In genomic region chr13:95782311-95782968, GRCm38 (mm10) we compare ENCODE assay signal across 18 mouse cellular contexts.
DNase-seq lines count a peak whose midpoint lies in the region; ATAC-seq and TF ChIP-seq lines count a peak whose summit lies in the region.
"Had no signal": no experiment of that assay in that cellular context is flagged by ENCODE, and none has a peak within 500 bp of the region (broad histone marks: within the 10 kb centered on the region; RNA-seq: fewer than 3 reads in every experiment).

No protein-coding gene starts in this region.

- peak; percentile 87 for DNase-seq in heart, adult 11 months
- DNase-seq in heart, postnatal 25 days (ENCODE audit: low spot score), result no peak
- DNase-seq in layer of hippocampus, adult 2 months (ENCODE audit: low spot score in 2 of 2), result no peak
- DNase-seq in layer of hippocampus, postnatal 25 days (ENCODE audit: extremely low spot score in 1 of 2, low spot score in 1 of 2), result no peak
- peak; percentile 53 for DNase-seq in adrenal gland, postnatal 10 days
- no peak for DNase-seq in liver, postnatal 0 days
- no peak for DNase-seq in ovary, postnatal 36 days (ENCODE audit: low spot score)
- DNase-seq: cerebellum, adult 2 months; heart, adult 18-20 months; lung, postnatal 14 days; right cerebral cortex, postnatal 14 days; thymus, adult 18-20 months had no signal

- peaks cover 50% of the 10 kb centered on the region for H3K4me1 ChIP-seq in liver, postnatal 0 days (ENCODE audit: insufficient read depth)
- peaks cover 5% of the 10 kb centered on the region; the same call in 1 of the 2 replicates for H3K4me1 ChIP-seq in neural tube, embryonic 15.5 days

- TF ChIP-seq CTCF in layer of hippocampus, adult 2 months (conservative IDR thresholded peaks at IDR 0.05), result no peak
- no peak for TF ChIP-seq CTCF in liver, postnatal 0 days (IDR thresholded peaks at IDR 0.05; ENCODE audit: low read depth)

- H3K4me2 ChIP-seq in liver, postnatal 0 days (ENCODE audit: low read depth, low read length), result peak overlapping the region; percentile 34; the same call in 1 of the 2 replicates
- H3K4me2 ChIP-seq in neural tube, embryonic 15.5 days, result no peak overlapping the region
- H3K4me2 ChIP-seq: embryonic facial prominence, embryonic 15.5 days; forebrain, embryonic 13.5 days had no signal

- peak overlapping the region; percentile 72 for H3K27ac ChIP-seq in layer of hippocampus, adult 2 months
- H3K27ac ChIP-seq in liver, postnatal 0 days (ENCODE audit: low read depth), result peak overlapping the region; percentile 90
- no peak overlapping the region for H3K27ac ChIP-seq in neural tube, embryonic 15.5 days (replicated peaks)
- H3K27ac ChIP-seq: embryonic facial prominence, embryonic 15.5 days; forebrain, embryonic 13.5 days; left cerebral cortex, adult 2 months had no signal

- peak; percentile 37; the same call in 1 of the 2 replicates for TF ChIP-seq EP300 in liver, postnatal 0 days (IDR thresholded peaks at IDR 0.05; ENCODE audit: low read depth)

- H3K36me3 ChIP-seq in liver, postnatal 0 days (replicated peaks; ENCODE audit: insufficient read depth, low read length), result no peaks in the 10 kb centered on the region; the same call in 1 of the 2 replicates
- H3K36me3 ChIP-seq in neural tube, embryonic 15.5 days, result no peaks in the 10 kb centered on the region
- H3K36me3 ChIP-seq: embryonic facial prominence, embryonic 15.5 days had no signal

- ATAC-seq in liver, postnatal 0 days, result peak; percentile 81
- no peak for ATAC-seq in neural tube, embryonic 15.5 days (ENCODE audit: low FRiP score)
- ATAC-seq: activated CD4-positive, CD25-positive, alpha-beta regulatory T cell, adult 4 months; forebrain, embryonic 13.5 days; inflammation-experienced regulatory T-cells, adult 6 months had no signal

- no peaks in the 10 kb centered on the region for H3K9me3 ChIP-seq in liver, postnatal 0 days (ENCODE audit: low read length)
- H3K9me3 ChIP-seq in neural tube, embryonic 15.5 days (replicated peaks), result no peaks in the 10 kb centered on the region
- H3K9me3 ChIP-seq: embryonic facial prominence, embryonic 15.5 days; forebrain, embryonic 13.5 days had no signal

- no peak overlapping the region for H3K9ac ChIP-seq in liver, postnatal 0 days (replicated peaks)
- no peak overlapping the region for H3K9ac ChIP-seq in neural tube, embryonic 15.5 days (replicated peaks)
- H3K9ac ChIP-seq: embryonic facial prominence, embryonic 15.5 days; forebrain, embryonic 13.5 days had no signal

- no peak overlapping the region for H3K4me3 ChIP-seq in layer of hippocampus, adult 2 months
- H3K4me3 ChIP-seq in liver, postnatal 0 days (ENCODE audit: low read depth, low read length), result no peak overlapping the region
- H3K4me3 ChIP-seq in neural tube, embryonic 15.5 days (replicated peaks), result no peak overlapping the region
- H3K4me3 ChIP-seq: embryonic facial prominence, embryonic 15.5 days; forebrain, embryonic 13.5 days; left cerebral cortex, adult 2 months had no signal

- WGBS in liver, postnatal 0 days (ENCODE audit: insufficient replicate concordance), result 60% methylated on average over 15 of the region's 15 CpGs
- 57% methylated on average over 15 of the region's 15 CpGs for WGBS in neural tube, embryonic 15.5 days

- no peaks in the 10 kb centered on the region for H3K27me3 ChIP-seq in liver, postnatal 0 days (ENCODE audit: insufficient read depth, low read length)
- no peaks in the 10 kb centered on the region for H3K27me3 ChIP-seq in neural tube, embryonic 15.5 days (replicated peaks)
- H3K27me3 ChIP-seq: embryonic facial prominence, embryonic 15.5 days; forebrain, embryonic 13.5 days had no signal

- intact Hi-C loops in heart, postnatal 25 days (cut with DNase I), result no loop called here

Comparison
In these comparisons a context has a peak if more than half of its experiments do, and no peak if none do; other contexts are left out.
1. DNase-seq: peak in heart, adult 11 months (single experiment) and adrenal gland, postnatal 10 days (single experiment); none in heart, postnatal 25 days (single experiment), layer of hippocampus, adult 2 months (0 of 2), layer of hippocampus, postnatal 25 days (0 of 2), liver, postnatal 0 days (single experiment) and ovary, postnatal 36 days (single experiment).